Mouse (Mus musculus) gonadal fat pad, adult 2 months (tissue): ENCODE measurements around the gene Map3k5. TPM values are rescaled to one million over a fixed set of nuclear protein-coding genes. Genes with fewer than 3 reads are reported as not detected.

Source experiments
- DNase-seq: peaks from one replicate; pipeline ENCODE4 v3.0.0-alpha.2; 2012; ENCODE audit warnings: low read depth
- polyA plus RNA-seq: library from polyadenylated mRNA; depleted of rRNA; stranded (reverse); fragments of >200 nt; gene quantifications from 2 replicates; pipeline ENCODE4 v1.2.3, GENCODE M21; 2012; rRNA removed

The Map3k5 gene
- polyA plus RNA-seq, 1 experiment, result 8.5 TPM

- DNase-seq, result no peak
Measured at GRCm38 (mm10) chr10:20190139-20190747, 256.0 kb downstream of the Map3k5 start.

Other genes with a start within 250 kb of the Map3k5 start
- 0.05 and 0.12 TPM in 2 replicates for gene Il20ra, start 221.9 kb upstream of the Map3k5 start, polyA plus RNA-seq
- gene Slc35d3, start 83.0 kb upstream of the Map3k5 start, polyA plus RNA-seq, result 0.04 TPM in 1 of 2 replicates, not detected in the other
- 35.3 and 42.9 TPM in 2 replicates for gene Pex7, start 26.8 kb upstream of the Map3k5 start, polyA plus RNA-seq
- 23.3 and 36.3 TPM in 2 replicates for gene Map7, start 214.0 kb downstream of the Map3k5 start, polyA plus RNA-seq